Mouse (Mus musculus) urinary bladder, postnatal 25 days (tissue): ENCODE measurements at regions not wholly inside any gene's neighbourhood (a gene's known extent, or its start where the extent isn't known, plus 50 kb on each side); places are given as distances from the start of the nearest gene placed in this dataset.
"Not testable (repeated sequence)": the region's sequence is repeated elsewhere in the genome, so short reads cannot be mapped to it uniquely, and the experiment has no call there.

Experiments used
- DNase-seq: peaks from one replicate; pipeline ENCODE4 v3.0.0; 2022; ENCODE audit warnings: low spot score

- DNase-seq: no peak
Measured at GRCm38 (mm10) chr13:97347696-97348095, 106.8 kb downstream of the Enc1 start.

DNA sequence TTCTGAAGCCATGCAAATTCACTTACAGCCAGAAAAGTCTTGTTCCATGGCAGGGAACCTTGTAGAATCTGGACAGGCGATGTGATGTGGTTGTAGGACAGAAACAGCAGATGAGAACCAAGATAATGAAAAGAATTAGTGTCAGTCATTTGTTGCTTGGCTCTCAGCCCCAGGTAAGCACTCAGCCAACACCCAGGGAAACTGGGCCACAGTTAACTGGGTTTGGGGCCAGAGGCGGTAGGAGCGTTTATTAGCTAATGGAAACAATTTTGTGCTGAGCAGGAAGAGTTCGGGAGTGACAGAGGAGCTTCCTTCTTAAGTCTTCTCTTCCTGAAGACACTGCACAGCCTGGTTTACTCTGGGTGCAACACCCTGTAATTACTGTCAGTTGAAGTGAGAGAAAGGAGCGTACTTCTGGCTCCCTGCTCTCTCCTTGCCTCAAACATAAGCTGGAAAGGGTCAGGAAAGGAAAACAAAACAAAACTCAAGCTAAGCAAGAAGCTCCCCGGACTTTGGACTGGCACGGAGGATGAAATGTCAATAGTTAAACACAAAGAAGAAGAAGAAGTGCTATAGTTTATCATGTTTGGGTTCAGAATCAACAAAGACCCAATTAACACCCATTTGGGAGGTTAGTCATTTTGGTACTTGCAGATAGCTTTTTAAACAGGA lies 100.4 kb downstream of the Enc1 start:
- DNase-seq: no peak

DNA sequence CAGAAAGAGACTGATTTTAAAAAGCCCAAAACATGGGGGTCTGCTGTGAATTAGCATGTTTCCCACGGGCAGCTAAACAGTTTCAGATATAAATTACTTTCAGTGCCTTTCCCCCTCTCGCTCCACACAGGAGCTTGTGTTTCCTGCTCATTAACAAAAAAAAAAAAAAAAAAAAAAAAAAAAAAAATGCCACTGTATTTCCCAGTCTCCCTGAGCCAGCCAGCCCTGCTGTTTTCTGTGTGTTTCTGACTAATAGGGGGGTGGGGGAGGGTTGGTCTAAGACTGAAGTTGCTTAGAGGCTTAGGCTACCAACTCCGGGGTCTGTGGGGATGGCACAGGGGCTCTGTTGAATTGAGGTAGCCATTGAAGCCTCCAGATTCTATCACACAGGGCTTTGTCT lies 97.0 kb downstream of the Enc1 start:
- no peak for DNase-seq

DNA sequence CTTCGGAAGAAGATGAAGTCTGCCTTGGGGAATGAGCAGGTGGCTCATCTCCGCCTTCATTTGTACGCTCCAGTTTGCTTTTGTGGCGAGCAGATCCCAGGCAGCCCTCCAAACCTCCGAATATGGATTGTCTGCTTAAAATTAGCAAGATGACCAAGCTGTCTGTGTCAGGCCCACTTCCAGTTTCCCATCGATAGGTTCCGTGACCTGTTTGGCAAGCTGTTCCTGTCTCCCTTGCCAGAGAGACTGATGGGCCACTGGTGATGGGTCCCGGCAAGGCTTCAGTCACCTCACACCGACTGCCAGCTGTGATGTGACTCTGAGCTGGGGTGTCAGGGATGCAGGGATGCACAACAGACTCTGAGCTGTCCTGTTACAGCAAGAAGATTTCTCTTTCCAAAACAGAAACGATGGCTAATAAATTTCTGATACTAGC lies 96.4 kb downstream of the Enc1 start:
- peak; percentile 21 for DNase-seq

- no peak for DNase-seq
Measured at GRCm38 (mm10) chr13:97333801-97334534, 93.1 kb downstream of the Enc1 start.

- no peak for DNase-seq
Measured at GRCm38 (mm10) chr13:97331072-97331471, 90.2 kb downstream of the Enc1 start.

- not testable (repeated sequence) for DNase-seq
Measured at GRCm38 (mm10) chr13:97321307-97321706, 80.4 kb downstream of the Enc1 start.

DNA sequence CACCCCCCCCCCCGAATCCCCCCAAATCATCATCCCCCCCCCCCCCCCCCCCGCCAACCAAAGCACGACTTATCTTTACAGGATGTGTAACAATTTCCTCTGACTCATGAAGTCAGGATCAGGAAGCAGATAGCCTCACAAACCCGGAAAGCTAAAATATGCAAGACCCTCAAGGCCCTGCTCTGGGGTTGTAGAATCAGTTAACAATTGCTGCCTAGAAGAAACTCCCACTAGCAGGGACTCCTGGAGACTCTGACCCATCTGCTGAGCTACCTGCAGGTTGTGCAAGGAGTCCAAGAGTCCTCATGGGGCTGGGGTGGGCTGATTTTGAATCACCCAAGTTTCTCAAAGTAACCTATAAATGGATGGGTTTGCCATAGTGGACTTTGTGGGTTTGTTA lies 79.9 kb downstream of the Enc1 start:
- DNase-seq: no peak

- DNase-seq: no peak
Measured at GRCm38 (mm10) chr13:97320298-97320697, 79.4 kb downstream of the Enc1 start.

- DNase-seq: no peak
Measured at GRCm38 (mm10) chr13:97317633-97318032, 76.7 kb downstream of the Enc1 start.

- no peak for DNase-seq
Measured at GRCm38 (mm10) chr13:97312420-97313370, 71.8 kb downstream of the Enc1 start.

DNA sequence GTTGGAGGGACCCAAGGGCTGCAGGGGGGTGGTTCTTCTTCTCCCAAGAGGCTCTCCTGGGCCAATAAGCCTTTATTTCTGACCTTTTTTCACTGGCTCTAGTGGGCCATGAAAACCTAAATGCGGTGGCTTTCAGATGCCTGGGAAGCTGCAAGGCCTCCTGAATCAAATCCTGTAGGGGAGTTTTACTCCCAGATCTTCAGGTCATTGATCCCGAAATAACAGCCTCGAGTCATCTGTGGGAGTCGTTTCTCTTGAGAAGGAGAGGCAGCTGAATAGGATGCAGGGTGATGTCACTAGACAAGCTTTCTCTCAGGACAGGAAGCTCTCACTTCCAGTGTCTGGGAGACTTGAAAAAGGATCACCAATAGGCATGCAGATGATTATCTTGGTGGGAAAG lies 70.4 kb downstream of the Enc1 start:
- no peak for DNase-seq

DNA sequence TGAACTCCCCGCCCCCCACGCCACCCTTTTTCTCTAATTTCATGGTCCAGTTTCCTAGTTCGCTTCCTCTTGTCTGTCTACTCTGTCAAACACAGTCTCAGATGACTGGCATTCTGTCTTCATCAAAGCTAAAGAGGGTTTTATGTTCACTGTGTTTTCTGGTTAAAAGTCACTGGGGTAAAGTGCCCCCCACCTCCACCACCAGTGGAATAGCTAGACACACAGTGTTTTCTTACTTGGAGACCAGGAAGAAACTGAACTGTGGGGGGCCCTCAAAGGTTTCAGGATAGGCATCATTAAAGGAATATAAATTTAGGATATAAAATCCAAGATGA lies 69.9 kb downstream of the Enc1 start:
- no peak for DNase-seq

DNA sequence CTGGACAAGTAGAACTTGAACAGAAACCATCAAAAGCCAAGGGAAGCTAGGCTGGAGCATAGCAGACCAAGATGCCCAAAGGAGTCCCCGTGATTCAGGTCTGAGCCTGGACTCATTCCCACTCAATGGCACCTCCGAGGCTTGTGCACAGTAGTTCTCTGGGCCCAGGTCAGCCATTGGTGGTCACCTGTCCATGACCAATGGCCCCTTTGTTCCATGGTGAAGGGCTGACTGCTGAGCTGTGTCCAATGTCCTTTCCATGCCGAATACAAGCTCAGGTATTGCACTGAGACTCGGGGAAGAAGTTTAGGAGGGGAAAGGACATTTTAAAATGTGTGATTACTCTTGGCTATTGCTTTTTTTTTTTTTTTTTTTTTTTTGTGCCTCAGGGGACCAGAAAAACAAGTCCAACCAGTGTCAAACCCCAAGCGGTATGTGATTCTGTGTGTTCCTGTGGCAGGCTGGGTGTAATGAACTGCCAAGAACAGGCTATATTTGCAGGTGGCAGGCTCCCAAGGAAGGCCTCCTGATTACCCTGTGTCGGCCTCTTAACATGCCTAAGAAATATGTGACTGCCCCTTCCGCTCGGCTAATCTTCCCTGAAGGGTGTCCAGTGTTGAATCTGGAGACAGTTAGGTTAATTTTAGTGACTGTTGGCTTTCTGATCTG lies 69.4 kb downstream of the Enc1 start:
- peak; percentile 11 for DNase-seq

DNA sequence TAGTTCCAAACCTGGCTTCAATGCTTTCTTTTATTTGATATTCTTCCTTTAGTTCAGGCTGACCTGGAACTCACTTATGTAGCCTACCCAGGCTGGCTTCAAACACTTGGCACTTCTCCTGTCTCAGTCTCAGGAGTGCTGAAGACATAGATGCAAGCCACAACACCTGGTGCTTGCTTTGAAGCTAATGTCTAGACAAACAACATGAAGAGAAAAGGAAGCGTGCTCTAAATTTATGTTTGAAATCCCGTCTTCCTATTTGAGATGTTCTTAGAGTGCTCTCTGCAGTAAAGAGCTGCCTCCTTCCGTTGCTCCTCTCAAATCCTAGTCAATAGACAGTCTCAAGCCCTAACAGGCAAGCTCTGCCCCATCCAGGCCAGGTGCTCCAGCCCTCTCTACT lies 68.5 kb downstream of the Enc1 start:
- no peak for DNase-seq

DNA sequence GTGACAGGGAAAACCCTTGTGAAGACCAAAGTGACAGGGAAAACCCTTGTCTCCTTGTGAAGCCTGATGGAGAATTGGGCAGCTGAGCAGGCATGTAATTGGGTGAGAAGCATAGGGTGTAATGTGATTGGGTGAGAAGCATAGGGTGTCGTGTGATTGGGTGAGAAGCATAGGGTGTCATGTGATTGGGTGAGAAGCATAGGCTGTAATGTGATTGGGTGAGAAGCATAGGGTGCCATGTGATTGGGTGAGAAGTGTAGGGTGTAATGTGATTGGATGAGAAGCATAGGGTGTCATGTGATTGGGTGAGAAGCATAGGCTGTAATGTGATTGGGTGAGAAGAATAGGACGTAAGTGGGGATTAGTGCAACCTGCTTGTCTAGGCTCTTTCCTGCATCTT lies 67.5 kb downstream of the Enc1 start:
- no peak for DNase-seq
